Mouse (Mus musculus): ENCODE measurements at regions not wholly inside any gene's neighbourhood (a gene's known extent, or its start where the extent isn't known, plus 50 kb on each side); places are given as distances from the start of the nearest gene placed in this dataset.
A peak's percentile ranks its signal among the peaks of the same experiment; 100 is the strongest.

GRCm38 (mm10) chr3:138652685-138653084, 89.3 kb upstream of the Tspan5 start:
- H3K4me1 ChIP-seq (replicated peaks; ENCODE audit: low read depth, low read length), result peaks cover 32% of the 10 kb centered on the region
- peaks cover 12% of the 10 kb centered on the region for H3K27me3 ChIP-seq (ENCODE audit: insufficient read depth, low read length)
- peaks cover 57% of the 10 kb centered on the region for H3K9me3 ChIP-seq (ENCODE audit: low read length)
- no peaks in the 10 kb centered on the region for H3K36me3 ChIP-seq (ENCODE audit: insufficient read depth, low read length)
- no peak for TF ChIP-seq NANOG (IDR thresholded peaks at IDR 0.05; ENCODE audit: borderline replicate concordance, low read length)
- TF ChIP-seq CTCF (conservative IDR thresholded peaks at IDR 0.05; ENCODE audit: low read length), result no peak
- no peak for TF ChIP-seq POU5F1 (IDR thresholded peaks at IDR 0.05; ENCODE audit: borderline replicate concordance, low read length)
- H3K4me3 ChIP-seq (replicated peaks; ENCODE audit: low read length), result no peak overlapping the region

GRCm38 (mm10) chr3:138653549-138654246, 88.3 kb upstream of the Tspan5 start:
- no peak for TF ChIP-seq POU5F1 (IDR thresholded peaks at IDR 0.05; ENCODE audit: borderline replicate concordance, low read length)
- no peak for TF ChIP-seq NANOG (IDR thresholded peaks at IDR 0.05; ENCODE audit: borderline replicate concordance, low read length)
- no peak for TF ChIP-seq CTCF (conservative IDR thresholded peaks at IDR 0.05; ENCODE audit: low read length)
- no peak overlapping the region for H3K4me3 ChIP-seq (replicated peaks; ENCODE audit: low read length)
- peaks cover 64% of the 10 kb centered on the region for H3K9me3 ChIP-seq (ENCODE audit: low read length)
- peaks cover 12% of the 10 kb centered on the region for H3K27me3 ChIP-seq (ENCODE audit: insufficient read depth, low read length)
- H3K36me3 ChIP-seq (ENCODE audit: insufficient read depth, low read length), result no peaks in the 10 kb centered on the region
- H3K4me1 ChIP-seq (replicated peaks; ENCODE audit: low read depth, low read length), result peaks cover 32% of the 10 kb centered on the region

- peak; percentile 66; the same call in 1 of the 2 replicates for TF ChIP-seq NANOG (IDR thresholded peaks at IDR 0.05; ENCODE audit: borderline replicate concordance, low read length)
- TF ChIP-seq CTCF (conservative IDR thresholded peaks at IDR 0.05; ENCODE audit: low read length), result no peak
- TF ChIP-seq POU5F1 (IDR thresholded peaks at IDR 0.05; ENCODE audit: borderline replicate concordance, low read length), result no peak
Observed at GRCm38 (mm10) chr3:138654610-138655371, 87.2 kb upstream of the Tspan5 start.

GRCm38 (mm10) chr3:138655479-138655878, 86.5 kb upstream of the Tspan5 start:
- no peak overlapping the region for H3K4me3 ChIP-seq (replicated peaks; ENCODE audit: low read length)
- H3K9me3 ChIP-seq (ENCODE audit: low read length), result peaks cover 80% of the 10 kb centered on the region
- H3K27me3 ChIP-seq (ENCODE audit: insufficient read depth, low read length), result peaks cover 12% of the 10 kb centered on the region
- TF ChIP-seq POU5F1 (IDR thresholded peaks at IDR 0.05; ENCODE audit: borderline replicate concordance, low read length) (no peak), NANOG (IDR thresholded peaks at IDR 0.05; ENCODE audit: borderline replicate concordance, low read length) (no peak), CTCF (conservative IDR thresholded peaks at IDR 0.05; ENCODE audit: low read length) (no peak)
- peaks cover 32% of the 10 kb centered on the region for H3K4me1 ChIP-seq (replicated peaks; ENCODE audit: low read depth, low read length)
- H3K36me3 ChIP-seq (ENCODE audit: insufficient read depth, low read length), result no peaks in the 10 kb centered on the region

More at GRCm38 (mm10) chr3:138654610-138655371, 87.2 kb upstream of the Tspan5 start:
- Histone ChIP-seq H3K4me1 (replicated peaks; ENCODE audit: low read depth, low read length) (peaks cover 32% of the 10 kb centered on the region), H3K36me3 (ENCODE audit: insufficient read depth, low read length) (no peaks in the 10 kb centered on the region), H3K4me3 (replicated peaks; ENCODE audit: low read length) (no peak overlapping the region), H3K27me3 (ENCODE audit: insufficient read depth, low read length) (peaks cover 12% of the 10 kb centered on the region), H3K9me3 (ENCODE audit: low read length) (peaks cover 75% of the 10 kb centered on the region)

- no peaks in the 10 kb centered on the region for H3K36me3 ChIP-seq (ENCODE audit: insufficient read depth, low read length)
- peaks cover 9% of the 10 kb centered on the region for H3K27me3 ChIP-seq (ENCODE audit: insufficient read depth, low read length)
- H3K9me3 ChIP-seq (ENCODE audit: low read length), result peaks cover 41% of the 10 kb centered on the region
- TF ChIP-seq NANOG (IDR thresholded peaks at IDR 0.05; ENCODE audit: borderline replicate concordance, low read length) (no peak), CTCF (conservative IDR thresholded peaks at IDR 0.05; ENCODE audit: low read length) (no peak), POU5F1 (IDR thresholded peaks at IDR 0.05; ENCODE audit: borderline replicate concordance, low read length) (no peak)
- peaks cover under 1% of the 10 kb centered on the region for H3K4me1 ChIP-seq (replicated peaks; ENCODE audit: low read depth, low read length)
- H3K4me3 ChIP-seq (replicated peaks; ENCODE audit: low read length), result no peak overlapping the region
Observed at GRCm38 (mm10) chr3:138662625-138663024, 79.4 kb upstream of the Tspan5 start.

- H3K9me3 ChIP-seq (ENCODE audit: low read length), result peaks cover 12% of the 10 kb centered on the region
- H3K4me3 ChIP-seq (replicated peaks; ENCODE audit: low read length), result no peak overlapping the region
- peaks cover 47% of the 10 kb centered on the region for H3K27me3 ChIP-seq (ENCODE audit: insufficient read depth, low read length)
- H3K4me1 ChIP-seq (replicated peaks; ENCODE audit: low read depth, low read length), result peaks cover 37% of the 10 kb centered on the region
- H3K36me3 ChIP-seq (ENCODE audit: insufficient read depth, low read length), result no peaks in the 10 kb centered on the region
- no peak for TF ChIP-seq POU5F1 (IDR thresholded peaks at IDR 0.05; ENCODE audit: borderline replicate concordance, low read length)
- peak; percentile 81 for TF ChIP-seq NANOG (IDR thresholded peaks at IDR 0.05; ENCODE audit: borderline replicate concordance, low read length)
Observed at GRCm38 (mm10) chr3:138668394-138669092, 73.5 kb upstream of the Tspan5 start.

- H3K27me3 ChIP-seq (ENCODE audit: insufficient read depth, low read length), result peaks cover 30% of the 10 kb centered on the region
- H3K4me3 ChIP-seq (replicated peaks; ENCODE audit: low read length), result 0 out of 2 replicates have a peak overlapping the region, but pooled peaks have one; percentile 21
- TF ChIP-seq POU5F1 (IDR thresholded peaks at IDR 0.05; ENCODE audit: borderline replicate concordance, low read length) (no peak), NANOG (IDR thresholded peaks at IDR 0.05; ENCODE audit: borderline replicate concordance, low read length) (no peak; the same call in 1 of the 2 replicates), CTCF (conservative IDR thresholded peaks at IDR 0.05; ENCODE audit: low read length) (no peak)
- peaks cover 38% of the 10 kb centered on the region for H3K4me1 ChIP-seq (replicated peaks; ENCODE audit: low read depth, low read length)
- H3K36me3 ChIP-seq (ENCODE audit: insufficient read depth, low read length), result no peaks in the 10 kb centered on the region
- H3K9me3 ChIP-seq (ENCODE audit: low read length), result no peaks in the 10 kb centered on the region
Observed at GRCm38 (mm10) chr3:138675881-138676280, 66.1 kb upstream of the Tspan5 start.

GRCm38 (mm10) chr3:138678351-138678750, 63.6 kb upstream of the Tspan5 start:
- H3K27me3 ChIP-seq (ENCODE audit: insufficient read depth, low read length), result peaks cover 20% of the 10 kb centered on the region
- no peaks in the 10 kb centered on the region for H3K9me3 ChIP-seq (ENCODE audit: low read length)
- H3K4me1 ChIP-seq (replicated peaks; ENCODE audit: low read depth, low read length), result peaks cover 28% of the 10 kb centered on the region
- H3K4me3 ChIP-seq (replicated peaks; ENCODE audit: low read length), result no peak overlapping the region
- no peaks in the 10 kb centered on the region for H3K36me3 ChIP-seq (ENCODE audit: insufficient read depth, low read length)
- no peak for TF ChIP-seq CTCF (conservative IDR thresholded peaks at IDR 0.05; ENCODE audit: low read length)
- no peak for TF ChIP-seq POU5F1 (IDR thresholded peaks at IDR 0.05; ENCODE audit: borderline replicate concordance, low read length)
- TF ChIP-seq NANOG (IDR thresholded peaks at IDR 0.05; ENCODE audit: borderline replicate concordance, low read length), result no peak

Data from E14TG2a.4 (cell line).